Mouse (Mus musculus): ENCODE measurements around the gene Ndufb2.

DNA sequence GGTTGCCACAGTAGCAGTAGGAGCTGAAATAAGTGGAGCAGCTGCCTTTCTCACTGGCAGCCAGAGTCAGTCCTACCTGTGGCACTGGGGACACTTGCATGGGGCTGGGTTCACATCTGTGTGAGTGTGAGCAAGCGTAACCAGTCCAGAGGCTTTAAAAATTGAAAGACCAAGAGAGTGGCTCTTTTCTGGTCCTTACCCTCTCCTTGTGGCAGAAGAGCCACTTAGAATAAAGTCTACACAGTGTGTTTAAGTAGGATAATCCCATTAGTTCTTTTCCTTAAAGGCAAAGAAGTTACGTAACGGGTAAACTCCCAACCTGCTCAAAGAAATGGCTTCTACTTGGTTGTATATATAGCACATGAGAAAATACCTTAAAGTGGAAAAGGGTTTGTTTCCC, 8.5 kb downstream of the Ndufb2 start:
- TF ChIP-seq CTCF (IDR thresholded peaks at IDR 0.05; ENCODE audit: extremely low read depth, insufficient read depth, insufficient read length, insufficient replicate concordance) (no peak), POLR2A (IDR thresholded peaks at IDR 0.05; ENCODE audit: low read depth, low read length) (no peak)

Data from spleen, adult 2 months (tissue).